Mouse (Mus musculus): Measurements from ENCODE around the gene Tpi1.

GRCm38 (mm10) chr6:124811403-124811665, 2.8 kb downstream of the Tpi1 start:
- TF ChIP-seq CTCF (IDR thresholded peaks at IDR 0.05; ENCODE audit: insufficient read depth, low read depth, low read length) (no peak), POLR2A (IDR thresholded peaks at IDR 0.05; ENCODE audit: insufficient read depth, low read depth, low read length) (no peak)

All from olfactory bulb, adult 2 months (tissue).